Mouse (Mus musculus) c-Kit-positive CD71-positive TER-119-positive erythroid progenitor cells, embryonic 14.5 days (primary cell): ENCODE data around the gene Tmem273.

Experiments
- DNase-seq: peaks from one replicate; pipeline ENCODE4 v3.0.0-alpha.2; 2013; ENCODE audit warnings: low spot score

Tmem273 gene

DNA sequence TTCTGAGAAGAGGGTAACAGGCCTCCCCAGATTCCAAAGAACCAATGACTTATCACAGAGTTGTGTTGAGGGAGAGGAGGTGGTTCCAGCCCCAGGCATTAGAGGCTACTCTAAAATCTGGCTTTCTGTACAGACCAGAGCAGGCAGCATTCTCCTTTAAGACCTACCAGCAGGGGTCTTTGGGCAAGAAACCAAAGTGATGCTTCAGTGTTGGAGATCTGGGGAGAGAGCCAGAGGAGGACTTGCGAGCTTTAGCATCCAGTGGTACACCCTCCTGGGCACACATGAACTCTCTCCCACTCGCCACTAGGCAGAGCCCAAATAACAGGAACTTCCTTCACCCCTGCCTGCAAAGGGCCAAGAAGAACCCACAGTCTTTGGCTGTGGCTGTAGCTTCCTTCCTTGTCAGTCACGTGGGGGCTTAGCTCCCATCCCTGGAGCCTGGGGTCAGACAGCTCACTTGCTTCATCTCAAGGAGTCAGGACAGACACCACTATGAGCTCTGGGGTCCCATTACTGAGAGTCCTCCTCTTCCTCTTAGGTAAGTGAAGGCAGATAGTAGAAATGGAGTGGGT lies at the start of gene Tmem273:
Gene Tmem273, plus strand, starts transcription at position 408 of the 575 bp plus-strand sequence.
- no peak for DNase-seq

DNA sequence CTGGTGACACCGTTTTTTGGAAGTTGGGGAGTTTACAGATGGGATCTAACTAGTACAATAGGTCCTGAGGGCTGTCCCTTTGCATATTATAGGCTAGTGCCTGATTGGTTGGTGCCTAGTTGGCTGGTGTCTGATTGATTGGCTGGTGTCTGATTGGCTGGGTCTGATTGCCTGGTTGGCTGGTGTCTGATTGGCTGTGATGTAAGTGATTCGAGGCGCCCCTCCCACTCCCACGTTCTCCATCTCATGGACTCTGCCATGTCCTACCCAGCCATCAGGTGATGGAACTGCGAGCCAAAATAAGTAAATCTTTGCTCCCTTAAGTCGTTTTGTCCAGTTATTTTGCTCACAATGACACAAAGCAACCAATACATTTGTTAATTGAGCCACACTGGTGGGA lies 49.2 kb upstream of the Tmem273 start:
- DNase-seq, result no peak

DNA sequence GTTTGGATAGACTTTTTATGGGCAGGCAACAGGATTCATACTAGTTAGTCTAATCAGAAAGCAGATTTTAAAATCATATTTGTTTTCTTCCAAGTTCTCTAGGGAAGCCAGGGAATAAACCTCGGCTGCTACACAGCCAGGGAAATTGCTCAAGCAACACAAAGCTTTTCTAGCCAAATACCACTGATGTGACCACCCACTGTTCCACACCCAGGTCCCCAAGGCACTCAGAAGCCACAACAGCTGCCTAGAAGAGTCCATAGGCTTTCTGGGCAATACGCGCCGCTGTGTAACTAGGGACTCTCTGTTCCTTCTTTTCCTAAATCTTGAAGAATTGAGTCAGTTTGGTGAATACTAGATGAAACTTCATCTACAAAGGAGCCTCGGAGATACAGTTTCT lies 47.2 kb upstream of the Tmem273 start:
- no peak for DNase-seq

DNA sequence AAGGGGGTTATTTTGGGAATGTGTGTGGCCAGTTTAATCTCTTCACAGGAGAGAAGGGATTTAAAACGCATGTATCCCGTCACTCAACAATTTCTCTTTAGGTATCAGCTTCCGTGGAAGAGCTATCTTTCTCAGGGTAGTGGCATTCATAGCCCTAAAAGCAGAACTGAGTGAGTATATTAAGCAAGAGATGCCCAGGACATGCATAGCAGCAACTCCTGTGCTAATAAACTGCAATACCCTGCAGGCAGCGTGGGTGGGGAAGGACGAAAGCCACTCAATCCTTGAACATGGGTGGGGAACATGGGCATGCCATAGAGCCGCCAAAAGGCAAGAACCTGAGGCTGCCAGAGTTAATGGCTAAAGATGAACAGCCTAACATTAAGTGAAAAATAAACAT lies 37.2 kb upstream of the Tmem273 start:
- DNase-seq, result no peak

DNA sequence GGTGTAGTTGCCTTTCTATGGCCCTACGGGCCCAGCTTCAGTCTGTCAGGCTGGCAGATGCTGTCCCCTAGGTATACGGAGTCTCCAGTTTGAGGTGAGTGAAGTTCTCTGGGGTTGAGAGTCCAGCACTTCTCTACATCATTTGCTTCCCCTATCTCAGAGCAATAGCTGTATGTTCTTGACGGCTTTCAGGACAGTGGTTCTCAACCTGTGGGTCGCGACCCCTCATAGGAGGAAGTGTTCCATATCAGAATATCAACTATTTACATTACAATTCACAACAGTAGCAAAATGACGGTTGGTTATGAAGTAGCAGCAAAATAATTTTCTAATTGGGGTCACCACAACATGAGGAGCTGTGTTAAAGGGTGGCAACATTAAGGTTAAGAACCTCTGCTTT lies 35.0 kb upstream of the Tmem273 start:
- no peak for DNase-seq

DNA sequence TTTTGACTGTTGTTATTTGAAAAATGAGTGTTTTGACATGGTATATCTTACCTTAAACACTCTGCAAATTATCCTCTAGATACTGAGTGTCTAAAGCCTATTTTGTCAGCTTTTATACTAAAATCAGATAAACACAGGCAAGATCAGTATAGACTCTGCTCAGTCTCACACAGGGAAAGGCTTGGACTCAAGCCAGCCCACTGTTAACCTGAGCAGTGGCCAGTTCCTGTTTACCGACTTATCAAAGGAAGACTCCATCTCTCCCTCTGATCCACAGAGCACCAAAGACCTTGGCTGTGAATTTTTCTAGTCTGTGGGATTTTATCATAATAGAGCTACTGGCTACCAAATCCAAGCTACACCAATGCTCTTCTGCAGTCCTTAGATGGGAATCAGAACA lies 31.5 kb upstream of the Tmem273 start:
- DNase-seq, result no peak

DNA sequence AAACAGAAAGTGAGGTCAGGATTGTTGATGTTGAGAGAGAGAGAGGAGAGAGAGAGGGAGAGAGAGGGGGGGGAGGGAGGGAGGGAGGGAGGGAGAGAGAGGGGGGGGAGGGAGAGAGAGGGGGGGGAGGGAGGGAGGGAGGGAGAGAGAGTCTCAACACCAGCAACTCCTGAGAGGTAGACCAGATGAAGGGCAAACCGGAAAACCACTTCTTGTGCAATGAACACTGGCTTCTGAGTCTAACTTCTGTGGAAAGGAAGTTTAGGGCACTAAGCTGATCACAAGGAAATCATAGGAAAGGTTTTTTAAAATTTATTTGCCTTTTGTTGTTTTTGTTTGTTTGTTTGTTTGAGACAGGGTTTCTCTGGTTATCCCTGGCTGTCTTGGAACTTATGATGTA lies 23.6 kb upstream of the Tmem273 start:
- DNase-seq, result no peak

DNA sequence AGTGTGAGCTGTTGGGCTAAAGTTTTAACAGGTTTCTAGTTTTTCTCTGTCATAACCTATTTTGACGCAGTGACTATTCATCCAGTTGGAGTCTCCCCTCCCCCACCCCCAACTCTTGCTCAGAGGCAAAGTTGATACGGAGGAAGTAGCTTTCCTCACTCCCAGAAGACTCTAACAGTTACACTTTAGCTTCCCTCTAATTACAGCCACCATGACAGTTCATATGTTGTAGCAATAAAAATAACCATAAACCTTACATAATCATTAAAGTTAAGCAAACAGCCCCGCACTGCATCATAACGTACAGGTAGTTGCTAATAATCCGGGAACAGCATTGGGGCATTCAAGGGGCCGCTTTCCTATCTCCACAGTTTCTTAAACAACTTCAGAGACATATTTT lies 15.2 kb upstream of the Tmem273 start:
- no peak for DNase-seq

DNA sequence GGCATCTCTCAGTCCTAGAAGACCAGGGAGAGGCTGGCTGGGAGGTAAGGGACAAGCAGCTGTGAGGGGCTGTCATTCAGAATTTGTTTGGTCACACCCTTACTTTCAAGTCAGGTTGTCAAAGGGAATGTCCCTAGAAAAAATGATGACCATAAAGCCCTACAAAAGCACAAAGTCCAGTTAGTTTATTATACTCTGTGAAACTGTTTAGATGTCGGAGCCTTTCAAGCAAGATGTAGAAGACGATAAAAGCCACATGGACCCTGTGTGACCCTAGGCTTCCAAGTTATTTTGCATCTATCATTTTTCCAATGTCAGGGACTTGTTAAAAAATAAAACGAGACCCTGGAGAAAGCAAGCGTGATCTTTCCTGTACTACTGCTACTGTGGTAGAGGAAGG lies 13.7 kb upstream of the Tmem273 start:
- DNase-seq, result no peak

DNA sequence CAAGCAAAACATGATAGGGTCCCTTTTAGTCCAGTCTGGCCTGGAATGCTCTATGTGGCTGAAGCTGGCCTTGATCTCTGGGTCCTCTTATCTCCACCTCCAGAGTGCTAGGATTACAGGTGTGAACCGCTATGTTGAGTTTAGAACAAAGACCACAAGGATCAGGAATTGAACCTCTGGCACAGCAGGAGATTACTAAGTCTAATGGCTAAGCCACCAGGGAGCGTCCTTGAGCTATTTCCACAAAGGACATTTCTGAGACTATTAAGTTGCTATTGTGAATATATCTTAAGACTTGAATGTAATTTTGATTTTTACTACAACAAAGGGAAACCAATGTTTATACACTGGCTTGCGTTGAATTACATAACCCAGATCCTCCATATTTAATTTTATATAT lies 13.0 kb upstream of the Tmem273 start:
- DNase-seq, result no peak

DNA sequence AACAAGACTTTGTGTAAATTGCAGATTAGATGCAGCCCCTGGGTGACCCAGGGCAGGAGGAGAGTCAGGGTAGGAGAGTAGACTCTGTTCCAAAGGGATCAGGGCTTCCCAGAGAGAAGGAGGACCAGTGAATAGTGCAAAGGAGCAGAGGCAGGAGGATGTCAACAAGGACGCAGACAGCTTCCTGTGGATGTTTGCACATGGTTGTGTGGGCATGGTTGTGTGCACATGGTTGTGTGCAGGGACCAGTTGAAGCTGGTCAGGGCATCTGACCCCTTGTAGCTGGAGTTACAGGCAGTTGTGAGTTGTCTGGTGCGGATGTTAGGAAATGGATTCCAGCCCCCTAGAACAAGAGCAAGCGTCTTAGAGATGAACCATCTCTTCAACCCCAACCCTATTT lies 12.3 kb upstream of the Tmem273 start:
- no peak for DNase-seq

DNA sequence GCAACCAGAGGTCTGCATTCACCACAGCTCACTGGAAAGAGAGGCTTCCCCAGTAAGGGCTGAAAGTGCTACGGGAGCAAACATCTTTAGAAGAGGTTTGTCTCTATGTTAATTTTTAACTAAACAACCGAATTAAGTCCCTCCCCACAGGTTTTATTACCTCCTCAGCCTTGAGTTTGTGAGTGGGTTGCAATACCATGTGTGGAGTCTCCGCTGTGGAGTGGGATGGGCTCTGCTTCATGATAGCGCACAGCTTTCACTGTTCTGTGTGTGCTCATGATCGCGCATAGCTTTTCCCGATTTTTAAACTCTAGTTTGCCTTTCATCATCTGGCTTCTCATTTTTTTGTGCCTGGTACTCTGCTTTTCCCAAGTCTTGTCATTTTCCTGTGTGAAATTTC lies 9.7 kb upstream of the Tmem273 start:
- DNase-seq, result no peak

DNA sequence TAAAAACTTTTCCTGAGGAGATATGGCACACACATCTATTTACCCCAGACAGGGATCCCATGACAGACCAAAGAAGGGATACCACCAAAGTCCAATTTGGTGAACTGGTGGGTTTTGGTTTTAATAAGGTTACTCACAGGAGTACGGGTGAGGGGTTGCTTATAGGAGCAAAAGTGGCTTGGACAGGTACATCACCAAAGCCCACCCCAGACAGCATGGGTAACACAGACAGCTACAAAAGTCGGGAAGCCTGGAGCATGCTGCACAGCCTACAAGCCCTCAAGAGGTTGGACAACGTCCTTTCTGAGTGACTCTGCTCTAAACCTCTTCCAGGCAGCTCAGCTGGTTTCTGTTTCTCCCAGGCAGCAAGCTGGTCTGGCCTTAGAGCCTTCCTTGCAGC lies 7.4 kb upstream of the Tmem273 start:
- DNase-seq, result no peak

DNA sequence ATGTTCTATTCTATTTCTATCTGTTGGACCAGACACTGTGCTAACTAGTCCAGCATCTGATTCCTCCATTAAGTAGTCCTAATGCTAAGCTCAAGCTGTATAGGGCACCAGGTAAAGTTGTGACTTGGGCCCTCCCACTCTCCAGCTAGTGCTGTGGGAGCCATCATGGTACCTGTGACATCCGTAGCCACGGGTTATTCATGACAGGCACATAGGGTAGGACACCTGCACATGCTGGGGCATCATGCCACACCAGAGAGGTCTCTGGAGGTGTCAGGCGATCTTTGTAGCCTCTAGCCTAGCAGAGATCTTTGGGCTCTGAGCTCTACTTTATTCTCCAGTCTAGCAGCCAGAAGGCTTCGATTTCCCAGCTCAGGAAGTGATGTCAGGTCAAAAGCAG lies 2.9 kb upstream of the Tmem273 start:
- no peak for DNase-seq

DNA sequence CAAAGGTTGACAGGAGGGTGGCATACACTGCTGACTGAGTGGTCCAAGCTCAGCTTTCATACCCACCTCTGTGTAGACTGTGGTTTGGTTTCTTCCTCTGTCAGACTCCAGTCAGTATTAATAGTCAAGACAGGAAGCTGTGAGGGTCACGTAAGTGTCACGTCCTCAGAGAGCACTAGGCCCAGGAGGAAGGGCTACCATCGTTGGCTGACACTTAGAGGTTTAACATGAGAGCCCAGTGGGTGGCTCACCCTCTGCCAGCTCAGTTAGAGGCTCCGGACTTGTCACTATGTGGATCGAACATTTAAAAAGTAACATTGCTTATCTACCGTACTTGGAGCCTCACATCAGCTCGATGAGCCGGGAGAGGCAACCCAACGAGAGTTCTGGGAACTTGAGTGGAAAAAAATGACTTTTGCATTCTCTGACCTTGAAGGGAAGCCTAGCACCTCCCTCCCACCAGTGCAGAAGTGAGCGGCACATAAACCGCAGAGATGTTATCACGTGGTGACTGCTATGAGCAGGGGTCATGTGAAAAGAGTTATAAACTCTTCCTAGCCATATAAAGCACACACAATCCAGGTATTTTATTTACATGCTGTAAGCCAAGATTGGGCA lies 1.5 kb upstream of the Tmem273 start:
- DNase-seq, result no peak

DNA sequence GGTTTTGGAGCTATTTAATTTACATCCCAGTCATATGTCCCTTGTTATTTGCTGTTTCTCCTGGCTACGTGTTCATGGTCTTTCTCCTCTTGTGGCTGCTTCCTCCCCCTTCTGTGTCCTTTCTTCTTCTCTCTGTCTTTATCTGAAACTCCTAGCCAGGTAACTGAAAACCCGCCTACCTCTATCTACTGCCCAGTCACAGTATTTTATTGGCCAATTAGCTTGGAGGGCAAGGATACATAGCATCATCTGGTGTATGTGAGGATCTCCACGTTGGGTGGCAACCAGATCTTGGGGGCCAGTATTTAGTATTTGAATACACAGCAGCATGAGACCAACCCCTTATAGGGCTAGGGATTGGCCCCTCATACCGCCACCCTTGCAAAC lies 1.0 kb upstream of the Tmem273 start:
- DNase-seq, result no peak

DNA sequence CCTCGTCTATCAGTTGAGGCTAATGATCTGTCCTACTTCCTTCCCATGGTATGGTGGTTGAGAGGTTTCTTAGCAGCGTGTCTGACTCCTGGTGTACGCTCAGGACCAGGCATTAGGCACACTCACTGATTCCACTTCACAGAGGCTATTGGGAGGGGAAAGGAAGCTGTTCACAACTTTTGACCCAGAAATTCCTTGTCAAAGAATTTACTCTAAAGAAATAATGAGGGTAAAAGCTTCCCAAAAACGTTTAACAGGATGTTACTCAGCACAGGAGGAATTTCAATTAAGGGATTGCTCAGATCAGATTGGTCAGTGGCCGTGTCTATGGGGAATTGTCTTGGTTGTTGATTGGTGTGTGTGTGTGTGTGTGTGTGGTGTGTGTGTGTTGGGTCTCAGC lies 1.9 kb downstream of the Tmem273 start:
- DNase-seq, result no peak

DNA sequence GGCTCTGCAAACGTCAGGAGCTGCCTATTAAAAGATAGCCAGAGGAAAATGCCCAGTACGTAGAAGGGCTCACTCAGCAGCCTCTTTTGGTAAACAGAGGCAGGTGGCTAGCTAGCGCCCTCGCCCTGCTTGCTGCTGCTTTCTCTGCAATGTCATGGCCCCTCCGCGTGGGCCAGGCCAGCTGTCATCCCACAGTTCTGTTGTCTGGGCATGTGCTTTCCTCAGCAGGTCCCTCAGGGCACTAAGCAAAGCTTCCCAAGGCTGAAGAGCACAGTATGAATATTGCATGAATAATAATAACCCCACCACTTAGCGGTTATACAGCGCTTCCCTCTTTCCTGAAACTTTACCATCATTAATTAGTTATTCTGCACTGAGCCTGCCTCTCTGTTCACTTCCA lies 10.6 kb downstream of the Tmem273 start:
- DNase-seq, result no peak

DNA sequence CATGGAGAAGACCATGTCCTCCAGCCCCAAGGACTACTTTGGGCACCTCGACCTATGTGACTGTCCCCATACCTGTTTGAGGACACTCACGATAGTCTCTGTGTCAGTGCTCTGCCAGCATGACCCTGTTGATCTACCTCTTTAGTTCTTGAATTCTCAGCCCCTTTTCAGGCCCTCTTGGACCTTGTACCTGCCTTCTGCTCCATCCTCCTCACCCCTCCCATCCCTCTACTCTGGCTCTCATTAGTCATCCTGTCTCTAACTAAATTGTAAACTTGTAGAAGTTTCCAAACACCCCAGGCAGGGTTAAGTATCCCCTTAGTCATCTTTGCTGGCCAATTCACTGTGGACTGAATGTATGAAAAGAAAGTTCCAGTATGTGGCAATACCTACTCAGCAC lies 12.0 kb downstream of the Tmem273 start:
- no peak for DNase-seq

DNA sequence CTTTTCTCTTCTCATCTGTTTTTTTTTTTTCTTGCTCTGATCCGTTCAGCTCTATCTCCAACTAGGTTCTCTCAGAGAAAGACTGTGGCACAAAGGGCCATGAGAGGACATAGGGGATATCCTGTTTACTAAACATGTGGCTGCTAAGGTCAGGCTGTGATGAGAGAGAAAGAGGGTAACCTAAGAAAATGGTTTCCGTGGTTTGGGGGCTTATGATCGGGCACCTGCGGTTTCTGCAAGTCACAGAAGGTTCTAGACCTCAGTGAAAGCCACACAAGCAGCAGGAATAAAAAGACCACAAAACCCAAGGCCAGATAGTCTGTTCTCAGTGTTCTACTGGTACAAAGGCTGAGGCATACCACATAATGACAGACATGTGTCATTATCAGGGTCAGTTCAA lies 12.6 kb downstream of the Tmem273 start:
- DNase-seq, result no peak

DNA sequence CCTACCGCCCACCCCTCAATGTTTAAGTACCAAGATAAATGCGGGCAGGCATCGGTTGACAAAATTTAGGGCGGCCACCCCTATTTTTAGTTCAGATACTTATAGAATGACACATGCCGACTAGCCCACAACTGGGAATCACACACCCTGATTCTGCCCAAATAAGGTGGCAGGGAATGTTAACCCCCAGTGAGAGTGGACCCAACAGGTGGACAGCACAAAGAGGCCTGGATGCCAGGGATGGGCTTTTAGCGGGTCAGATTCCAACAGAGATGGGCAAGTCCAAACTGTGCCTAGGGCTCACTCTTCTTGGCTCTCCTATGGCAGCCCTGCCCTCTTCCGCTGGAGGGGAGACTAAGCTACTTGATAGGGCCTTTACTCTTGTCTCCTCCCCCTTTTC lies 14.3 kb downstream of the Tmem273 start:
- DNase-seq, result no peak

DNA sequence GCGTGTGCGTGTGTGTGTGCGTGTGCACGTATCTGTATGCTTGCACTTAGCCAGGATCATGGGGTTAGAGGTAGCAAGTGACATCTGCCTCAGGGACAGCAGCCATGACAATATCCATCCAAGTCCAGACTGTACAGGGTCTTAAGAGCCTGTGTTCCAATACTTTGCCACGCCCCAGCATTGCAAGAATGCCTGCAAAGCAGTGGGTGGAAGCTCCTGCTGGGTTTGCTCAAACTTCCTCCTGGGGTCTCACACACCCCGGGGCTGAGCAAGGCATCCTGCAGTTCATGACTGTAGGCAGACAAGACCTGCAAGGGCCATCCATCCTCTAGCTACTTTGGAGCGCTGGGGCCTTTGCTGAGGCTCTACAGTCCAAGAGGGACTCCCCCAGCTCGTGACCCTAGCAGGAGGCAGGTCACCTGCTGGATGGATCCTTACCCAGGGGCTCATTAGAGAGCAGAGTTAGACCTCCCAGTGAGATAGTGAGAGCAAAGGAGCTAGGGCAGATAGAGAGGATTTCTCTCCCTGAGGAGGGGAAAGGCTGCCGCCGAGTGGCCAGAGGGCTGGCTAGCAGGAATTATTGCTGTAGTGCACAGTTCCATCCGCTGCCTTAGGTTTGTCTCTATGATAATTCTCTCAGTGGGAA lies 15.4 kb downstream of the Tmem273 start:
- no peak for DNase-seq

DNA sequence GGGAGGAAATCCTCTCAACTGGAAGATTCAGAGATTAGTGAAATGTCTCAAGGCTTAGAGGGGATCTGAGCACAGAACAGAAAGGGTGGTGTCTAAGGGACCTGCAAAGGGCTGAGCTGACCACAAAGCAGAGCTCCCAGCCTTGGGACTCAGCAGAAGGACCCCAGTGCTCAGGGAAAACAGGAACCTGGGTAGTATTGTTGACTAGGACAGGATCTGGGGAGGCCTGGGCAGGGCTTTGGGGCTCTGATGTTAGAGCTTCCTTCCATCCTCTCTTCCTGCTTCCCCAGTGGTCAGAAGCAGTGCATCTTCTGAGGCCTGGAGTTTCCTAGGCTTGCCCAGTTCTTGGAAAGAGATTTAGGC lies 15.9 kb downstream of the Tmem273 start:
- DNase-seq, result no peak

DNA sequence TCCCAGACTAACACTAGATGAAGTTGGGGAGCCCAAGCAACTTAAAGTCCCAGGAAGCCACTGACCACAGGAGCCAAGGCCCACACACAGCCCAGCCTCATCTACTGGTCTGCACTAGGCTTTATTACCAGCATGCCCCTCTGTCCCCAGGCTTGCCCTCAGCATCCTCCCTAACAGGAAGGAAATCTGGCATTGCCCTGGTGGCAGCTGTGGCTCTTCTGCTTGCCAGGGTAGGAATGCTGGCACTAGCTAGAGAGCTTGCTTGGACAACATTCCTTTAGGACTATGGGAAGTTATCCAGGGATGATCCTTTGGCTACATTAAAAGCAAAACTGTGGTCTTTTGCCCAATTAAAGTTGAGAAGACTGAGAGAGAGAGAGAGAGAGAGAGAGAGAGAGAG lies 24.3 kb downstream of the Tmem273 start:
- no peak for DNase-seq
